Mouse (Mus musculus) ES-Bruce4 (cell line): ENCODE data around the gene Palm2.

Source experiments
- CTCF ChIP-seq: IDR thresholded peaks from one replicate; pipeline ENCODE4 v1.8.1; 2011; ENCODE audit warnings: low read depth, low read length
- EP300 ChIP-seq: IDR thresholded peaks from 2 replicates; pipeline ENCODE4 v1.6.1; 2011; ENCODE audit warnings: low read depth, low read length; ENCODE audit not compliant: insufficient read depth
- POLR2A ChIP-seq: IDR thresholded peaks from one replicate; pipeline ENCODE4 v1.8.1; 2011; ENCODE audit warnings: low read length; ENCODE audit not compliant: insufficient read depth

GRCm38 (mm10) chr4:57743325-57743929, 309.4 kb downstream of the Palm2 start:
- no peak for TF ChIP-seq POLR2A
- no peak for TF ChIP-seq CTCF
- TF ChIP-seq EP300: no peak
